ENCODE assay signal across 7 mouse cellular contexts in the genomic region with DNA sequence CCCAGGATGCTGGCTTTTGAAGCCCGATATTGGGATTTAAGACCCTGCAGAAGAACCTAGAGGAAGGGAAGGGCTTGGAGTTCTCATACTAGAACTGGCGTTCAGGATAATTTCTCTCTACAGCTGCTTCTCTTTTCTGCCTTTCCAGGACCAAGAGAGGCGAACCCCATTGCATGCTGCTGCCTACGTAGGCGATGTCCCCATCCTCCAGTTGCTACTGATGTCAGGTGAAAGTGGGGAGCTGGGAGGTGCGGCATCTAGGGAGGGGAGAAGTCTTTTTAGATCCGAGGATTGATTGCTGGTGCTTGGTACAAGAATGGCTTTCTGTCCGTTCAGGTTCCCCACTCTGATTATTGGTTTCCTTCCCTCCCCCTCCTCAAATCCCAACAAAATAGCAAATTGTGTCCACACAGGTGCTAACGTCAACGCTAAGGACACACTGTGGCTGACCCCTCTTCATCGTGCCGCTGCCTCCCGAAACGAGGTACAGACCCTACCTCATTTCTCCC. TPM values are rescaled to one million over a fixed set of nuclear protein-coding genes. Genes with fewer than 3 reads are reported as not detected.
A peak's percentile ranks its signal among the peaks of the same experiment; 100 is the strongest.
DNase-seq lines count a peak whose midpoint lies in the region; ATAC-seq and TF ChIP-seq lines count a peak whose summit lies in the region.

No protein-coding gene starts in this region.

- no peaks in the 10 kb centered on the region for H3K27me3 ChIP-seq in lung, embryonic 16.5 days (ENCODE audit: control insufficient read depth, insufficient read depth, low read depth, low read length)
- no peaks in the 10 kb centered on the region for H3K27me3 ChIP-seq in forebrain, embryonic 11.5 days (ENCODE audit: control insufficient read depth, insufficient read depth, low read length)
- no peaks in the 10 kb centered on the region for H3K27me3 ChIP-seq in limb, embryonic 11.5 days (ENCODE audit: control insufficient read depth, insufficient read depth, low read length)
- H3K27me3 ChIP-seq in small intestine, adult 2 months (ENCODE audit: control insufficient read depth, insufficient read depth, low read length) = no peaks in the 10 kb centered on the region

- ATAC-seq in lung, embryonic 16.5 days (ENCODE audit: low read depth) = no peak
- ATAC-seq in forebrain, embryonic 11.5 days (replicated peaks; ENCODE audit: low FRiP score) = no peak
- ATAC-seq in limb, embryonic 11.5 days (ENCODE audit: insufficient number of reproducible peaks, low FRiP score, low TSS enrichment, low read depth) = no peak
- ATAC-seq in megakaryocyte-erythroid progenitor cell, adult 5-6 weeks (replicated peaks; ENCODE audit: low FRiP score, low TSS enrichment, poor library complexity, severe bottlenecking) = no peak

- 50% methylated on average over 14 of the region's 14 CpGs for WGBS in lung, embryonic 16.5 days
- 61% methylated on average over 14 of the region's 14 CpGs for WGBS in forebrain, embryonic 11.5 days
- WGBS in limb, embryonic 11.5 days = 58% methylated on average over 14 of the region's 14 CpGs
- WGBS in small intestine, adult 2 months = 66% methylated on average over 14 of the region's 14 CpGs

- peaks cover 19% of the 10 kb centered on the region for H3K4me1 ChIP-seq in lung, embryonic 16.5 days (replicated peaks; ENCODE audit: control insufficient read depth, insufficient read depth, low read length)
- H3K4me1 ChIP-seq in forebrain, embryonic 11.5 days (replicated peaks; ENCODE audit: control insufficient read depth, insufficient read depth, low read length) = peaks cover 12% of the 10 kb centered on the region; the same call in 1 of the 2 replicates
- H3K4me1 ChIP-seq in limb, embryonic 11.5 days (ENCODE audit: control insufficient read depth, insufficient read depth, low read length) = peaks cover 16% of the 10 kb centered on the region; the same call in 1 of the 2 replicates
- H3K4me1 ChIP-seq in small intestine, adult 2 months (ENCODE audit: control insufficient read depth, insufficient read depth, insufficient read length, low read length) = peaks cover 11% of the 10 kb centered on the region; the same call in 1 of the 2 replicates

- TF ChIP-seq POLR2A in small intestine, adult 2 months (IDR thresholded peaks at IDR 0.05; ENCODE audit: low read depth, low read length) = no peak

- no peaks in the 10 kb centered on the region for H3K9me3 ChIP-seq in lung, embryonic 16.5 days (ENCODE audit: control insufficient read depth, low read length)
- H3K9me3 ChIP-seq in forebrain, embryonic 11.5 days (ENCODE audit: control insufficient read depth, low read length) = no peaks in the 10 kb centered on the region
- H3K9me3 ChIP-seq in limb, embryonic 11.5 days (ENCODE audit: control insufficient read depth, low read length) = no peaks in the 10 kb centered on the region

- H3K27ac ChIP-seq in lung, embryonic 16.5 days (ENCODE audit: low read length) = no peak overlapping the region
- peak overlapping the region; percentile 76; the same call in 1 of the 2 replicates for H3K27ac ChIP-seq in forebrain, embryonic 11.5 days (ENCODE audit: low read depth, low read length)
- peak overlapping the region; percentile 95 for H3K27ac ChIP-seq in limb, embryonic 11.5 days (replicated peaks; ENCODE audit: low read depth, low read length)
- H3K27ac ChIP-seq in small intestine, adult 2 months (ENCODE audit: insufficient read depth, low read depth, low read length) = no peak overlapping the region

- peak; percentile 5; the same call in 1 of the 2 replicates for TF ChIP-seq CTCF in small intestine, adult 2 months (IDR thresholded peaks at IDR 0.05; ENCODE audit: extremely low read depth, insufficient read length, insufficient replicate concordance, low read depth, low read length)

- peak overlapping the region; percentile 97 for H3K9ac ChIP-seq in lung, embryonic 16.5 days (ENCODE audit: low read length)
- peak overlapping the region; percentile 92 for H3K9ac ChIP-seq in forebrain, embryonic 11.5 days (ENCODE audit: low read length)
- peak overlapping the region; percentile 98 for H3K9ac ChIP-seq in limb, embryonic 11.5 days (ENCODE audit: low read length)

- peak overlapping the region; percentile 62 for H3K4me2 ChIP-seq in lung, embryonic 16.5 days (ENCODE audit: low read depth, low read length)
- H3K4me2 ChIP-seq in forebrain, embryonic 11.5 days (ENCODE audit: low read depth, low read length, severe bottlenecking) = peak overlapping the region; percentile 79
- H3K4me2 ChIP-seq in limb, embryonic 11.5 days (ENCODE audit: low read depth, severe bottlenecking) = peak overlapping the region; percentile 78

- DNase-seq in lung, adult 18-20 months = no peak
- DNase-seq in forebrain, embryonic 11.5 days (ENCODE audit: low spot score) = no peak
- no peak for DNase-seq in limb, embryonic 11.5 days (ENCODE audit: low spot score)
- no peak for DNase-seq in frontal cortex, postnatal 25 days (ENCODE audit: low spot score in 2 of 2)

- peak overlapping the region; percentile 93 for H3K4me3 ChIP-seq in lung, embryonic 16.5 days (ENCODE audit: low read length)
- H3K4me3 ChIP-seq in forebrain, embryonic 11.5 days (ENCODE audit: low read depth, low read length) = peak overlapping the region; percentile 67
- H3K4me3 ChIP-seq in limb, embryonic 11.5 days (ENCODE audit: low read depth, low read length) = peak overlapping the region; percentile 100
- peak overlapping the region; percentile 95 for H3K4me3 ChIP-seq in small intestine, adult 2 months (ENCODE audit: low read depth, low read length)

- H3K36me3 ChIP-seq in lung, embryonic 16.5 days (ENCODE audit: control insufficient read depth, insufficient read depth, low read length) = peaks cover 38% of the 10 kb centered on the region
- H3K36me3 ChIP-seq in forebrain, embryonic 11.5 days (ENCODE audit: control insufficient read depth, insufficient read depth, low read length) = peaks cover 13% of the 10 kb centered on the region; the same call in 1 of the 2 replicates
- peaks cover 24% of the 10 kb centered on the region for H3K36me3 ChIP-seq in limb, embryonic 11.5 days (ENCODE audit: control insufficient read depth, insufficient read depth, low read length)
- peaks cover 16% of the 10 kb centered on the region for H3K36me3 ChIP-seq in small intestine, adult 2 months (ENCODE audit: control insufficient read depth, insufficient read depth, low read length)

RNA-seq across cellular contexts. Expression of a gene that starts 1.1 kb away (rescaled TPM):
- 8.4 and 9.6 TPM in 2 replicates for polyA plus RNA-seq in lung, embryonic 16.5 days (2015; fragmentation: Nextera tagmentation; extraction: Ambion mirVana)
- 13.3 and 15.4 TPM in 2 replicates for polyA plus RNA-seq in forebrain, embryonic 11.5 days (2014; fragmentation: Nextera tagmentation; extraction: Ambion mirVana)
- 12.0 and 12.8 TPM in 2 replicates for polyA plus RNA-seq in limb, embryonic 11.5 days (2014; fragmentation: Nextera tagmentation; extraction: Ambion mirVana)
- polyA plus RNA-seq in small intestine, adult 2 months (2012; rRNA removed) = 15.3 and 22.1 TPM in 2 replicates
- 62.2 and 68.5 TPM in 2 replicates for total RNA-seq in megakaryocyte-erythroid progenitor cell, adult 5-6 weeks (2014; fragmentation: Nextera tagmentation)
- total RNA-seq in megakaryocyte-erythroid progenitor cell, adult 5-6 weeks (2017) = 8.3 and 11.7 TPM in 2 replicates

RNA-seq across cellular contexts. Expression of a gene that starts 9.2 kb away (rescaled TPM):
- polyA plus RNA-seq in lung, embryonic 16.5 days (2015; fragmentation: Nextera tagmentation; extraction: Ambion mirVana) = 3.7 and 4.6 TPM in 2 replicates
- polyA plus RNA-seq in forebrain, embryonic 11.5 days (2014; fragmentation: Nextera tagmentation; extraction: Ambion mirVana) = 21.0 and 23.1 TPM in 2 replicates
- polyA plus RNA-seq in limb, embryonic 11.5 days (2014; fragmentation: Nextera tagmentation; extraction: Ambion mirVana) = 8.5 and 11.0 TPM in 2 replicates
- 36.5 and 79.1 TPM in 2 replicates for polyA plus RNA-seq in small intestine, adult 2 months (2012; rRNA removed)
- total RNA-seq in megakaryocyte-erythroid progenitor cell, adult 5-6 weeks (2014; fragmentation: Nextera tagmentation) = 12.9 and 16.8 TPM in 2 replicates
- total RNA-seq in megakaryocyte-erythroid progenitor cell, adult 5-6 weeks (2017) = 8.8 and 10.9 TPM in 2 replicates

RNA-seq across cellular contexts. Expression of a gene that starts 23.0 kb away (rescaled TPM):
- 0.13 and 1.0 TPM in 2 replicates for polyA plus RNA-seq in lung, embryonic 16.5 days (2015; fragmentation: Nextera tagmentation; extraction: Ambion mirVana)
- 0.24 TPM in 1 of 2 replicates, not detected in the other for polyA plus RNA-seq in forebrain, embryonic 11.5 days (2014; fragmentation: Nextera tagmentation; extraction: Ambion mirVana)
- 0.07 and 0.20 TPM in 2 replicates for polyA plus RNA-seq in limb, embryonic 11.5 days (2014; fragmentation: Nextera tagmentation; extraction: Ambion mirVana)
- 165 and 301 TPM in 2 replicates for polyA plus RNA-seq in small intestine, adult 2 months (2012; rRNA removed)
- not detected in 2 replicates for total RNA-seq in megakaryocyte-erythroid progenitor cell, adult 5-6 weeks (2014; fragmentation: Nextera tagmentation)
- total RNA-seq in megakaryocyte-erythroid progenitor cell, adult 5-6 weeks (2017) = not detected in 2 replicates

RNA-seq across cellular contexts. Expression of a gene that starts 33.3 kb away (rescaled TPM):
- 67.7 and 74.5 TPM in 2 replicates for polyA plus RNA-seq in lung, embryonic 16.5 days (2015; fragmentation: Nextera tagmentation; extraction: Ambion mirVana)
- 151 TPM in 2 replicates for polyA plus RNA-seq in forebrain, embryonic 11.5 days (2014; fragmentation: Nextera tagmentation; extraction: Ambion mirVana)
- polyA plus RNA-seq in limb, embryonic 11.5 days (2014; fragmentation: Nextera tagmentation; extraction: Ambion mirVana) = 89.9 and 91.8 TPM in 2 replicates
- polyA plus RNA-seq in small intestine, adult 2 months (2012; rRNA removed) = 21.6 and 37.8 TPM in 2 replicates
- total RNA-seq in megakaryocyte-erythroid progenitor cell, adult 5-6 weeks (2014; fragmentation: Nextera tagmentation) = 63.0 and 130 TPM in 2 replicates
- total RNA-seq in megakaryocyte-erythroid progenitor cell, adult 5-6 weeks (2017) = 54.4 and 98.8 TPM in 2 replicates

RNA-seq across cellular contexts. Expression of a gene that starts 33.5 kb away (rescaled TPM):
- 41.4 and 42.7 TPM in 2 replicates for polyA plus RNA-seq in lung, embryonic 16.5 days (2015; fragmentation: Nextera tagmentation; extraction: Ambion mirVana)
- 41.5 and 47.9 TPM in 2 replicates for polyA plus RNA-seq in forebrain, embryonic 11.5 days (2014; fragmentation: Nextera tagmentation; extraction: Ambion mirVana)
- polyA plus RNA-seq in limb, embryonic 11.5 days (2014; fragmentation: Nextera tagmentation; extraction: Ambion mirVana) = 34.3 and 34.6 TPM in 2 replicates
- 11.0 and 23.0 TPM in 2 replicates for polyA plus RNA-seq in small intestine, adult 2 months (2012; rRNA removed)
- total RNA-seq in megakaryocyte-erythroid progenitor cell, adult 5-6 weeks (2014; fragmentation: Nextera tagmentation) = 20.9 and 21.6 TPM in 2 replicates
- 8.8 and 12.9 TPM in 2 replicates for total RNA-seq in megakaryocyte-erythroid progenitor cell, adult 5-6 weeks (2017)

Comparison
In these comparisons a context has a peak if more than half of its experiments do, and no peak if none do; other contexts are left out.
1. H3K27ac ChIP-seq: peak in forebrain, embryonic 11.5 days (single experiment) and limb, embryonic 11.5 days (single experiment); none in lung, embryonic 16.5 days (single experiment) and small intestine, adult 2 months (single experiment).
2. RNA of a gene that starts 23.0 kb away (polyA plus RNA-seq): 165 to 301 TPM in small intestine, adult 2 months; 0.13 to 1.0 TPM in lung, embryonic 16.5 days, 0.24 TPM in forebrain, embryonic 11.5 days and 0.07 to 0.20 TPM in limb, embryonic 11.5 days; every median in the first group is over 10 times any median in the second.
3. Peak in every context shown above with its lines, with median percentiles within 50 percentile points of each other: H3K4me2 ChIP-seq, H3K4me3 ChIP-seq and H3K9ac ChIP-seq.